Mouse (Mus musculus): Measurements from ENCODE around the gene Gadd45g.

Gadd45g gene

GRCm38 (mm10) chr13:51846301-51846867 is at the start of gene Gadd45g:
Gene Gadd45g (plus strand): TSS chr13:51846678.
- DNase-seq (ENCODE audit: low spot score in 2 of 2), result peak; percentile 94 to 95

- peak; percentile 42 to 45 for DNase-seq (ENCODE audit: low spot score in 2 of 2)
These were observed 48.4 kb upstream of the Gadd45g start for GRCm38 (mm10) chr13:51797899-51798746.

GRCm38 (mm10) chr13:51799735-51800522 is 46.5 kb upstream of the Gadd45g start:
- DNase-seq (ENCODE audit: low spot score in 2 of 2), result no peak

- DNase-seq (ENCODE audit: low spot score in 2 of 2), result peak; percentile 73 to 78
These were observed 45.6 kb upstream of the Gadd45g start for GRCm38 (mm10) chr13:51800921-51801320.

GRCm38 (mm10) chr13:51805634-51806033 is 40.8 kb upstream of the Gadd45g start:
- DNase-seq (ENCODE audit: low spot score in 2 of 2), result no peak

GRCm38 (mm10) chr13:51806220-51806619 is 40.3 kb upstream of the Gadd45g start:
- DNase-seq (ENCODE audit: low spot score in 2 of 2), result no peak

- no peak for DNase-seq (ENCODE audit: low spot score in 2 of 2)
These were observed 38.3 kb upstream of the Gadd45g start for GRCm38 (mm10) chr13:51808141-51808540.

GRCm38 (mm10) chr13:51813621-51814615 is 32.6 kb upstream of the Gadd45g start:
- DNase-seq (ENCODE audit: low spot score in 2 of 2), result peak; percentile 70 to 76

GRCm38 (mm10) chr13:51814646-51815045 is 31.8 kb upstream of the Gadd45g start:
- DNase-seq (ENCODE audit: low spot score in 2 of 2), result no peak

- DNase-seq (ENCODE audit: low spot score in 2 of 2), result peak; percentile 83 to 88
These were observed 30.5 kb upstream of the Gadd45g start for GRCm38 (mm10) chr13:51815865-51816504.

GRCm38 (mm10) chr13:51816559-51817041 is 29.9 kb upstream of the Gadd45g start:
- DNase-seq (ENCODE audit: low spot score in 2 of 2), result no peak

- no peak for DNase-seq (ENCODE audit: low spot score in 2 of 2)
These were observed 28.1 kb upstream of the Gadd45g start for GRCm38 (mm10) chr13:51818170-51818943.

GRCm38 (mm10) chr13:51818944-51819326 is 27.5 kb upstream of the Gadd45g start:
- no peak for DNase-seq (ENCODE audit: low spot score in 2 of 2)

- no peak for DNase-seq (ENCODE audit: low spot score in 2 of 2)
These were observed 27.1 kb upstream of the Gadd45g start for GRCm38 (mm10) chr13:51819351-51819750.

GRCm38 (mm10) chr13:51821988-51822387 is 24.5 kb upstream of the Gadd45g start:
- no peak for DNase-seq (ENCODE audit: low spot score in 2 of 2)

- DNase-seq (ENCODE audit: low spot score in 2 of 2), result no peak
These were observed 22.5 kb upstream of the Gadd45g start for GRCm38 (mm10) chr13:51823822-51824495.

GRCm38 (mm10) chr13:51830744-51831450 is 15.6 kb upstream of the Gadd45g start:
- no peak for DNase-seq (ENCODE audit: low spot score in 2 of 2)

- no peak for DNase-seq (ENCODE audit: low spot score in 2 of 2)
These were observed 14.0 kb upstream of the Gadd45g start for GRCm38 (mm10) chr13:51832491-51832890.
